Mouse (Mus musculus) brown adipose tissue, adult 24 weeks (tissue): Measurements from ENCODE around the gene Arrdc4. TPM values are rescaled to one million over a fixed set of nuclear protein-coding genes. Genes with fewer than 3 reads are reported as not detected.

ENCODE experiments used
- H3K27ac ChIP-seq: fragments of 200-500 bp; replicated peaks from 2 replicates; pipeline ENCODE4 v1.5.1; 2012; ENCODE audit warnings: low read depth, mild to moderate bottlenecking, low read length
- H3K4me1 ChIP-seq: fragments of 200-500 bp; 2 replicates; pipeline ENCODE4 v1.6.1; 2012; ENCODE audit warnings: low read length, mixed read lengths; ENCODE audit not compliant: control insufficient read depth, insufficient read depth, insufficient read length
- H3K4me3 ChIP-seq: fragments of 200-500 bp; 2 replicates; pipeline ENCODE4 v1.5.1; 2012; ENCODE audit warnings: low read depth, mild to moderate bottlenecking, low read length, moderate library complexity; ENCODE audit not compliant: insufficient read depth
- polyA plus RNA-seq: library from polyadenylated mRNA; stranded (reverse); fragments of >200 nt; gene quantifications from 2 replicates; pipeline ENCODE4 v1.2.4, GENCODE M21; 2012; ENCODE audit not compliant: missing spikeins, insufficient read depth, insufficient read length

Arrdc4 gene
- polyA plus RNA-seq, 1 experiment = 6.5 TPM

DNA sequence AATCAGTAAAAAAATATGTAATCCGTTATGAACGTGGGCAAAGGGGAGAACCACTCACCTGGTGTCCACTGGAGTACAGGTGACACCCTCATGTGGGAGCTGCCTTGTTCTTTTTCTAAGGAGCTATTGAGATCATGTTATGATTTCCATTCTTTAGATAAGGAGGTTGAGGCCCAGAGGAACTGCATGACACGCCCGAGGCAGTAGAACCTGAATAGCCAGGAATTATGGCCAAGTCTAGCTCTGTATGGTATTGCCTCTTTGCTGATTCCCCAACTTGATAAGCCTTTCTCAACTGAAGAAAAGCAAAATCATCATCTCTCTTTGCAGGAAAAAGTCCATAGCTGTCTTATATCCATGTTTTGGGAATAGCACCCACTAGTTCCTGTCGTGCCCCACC is 22.7 kb downstream of the Arrdc4 start:
- Histone ChIP-seq H3K27ac (no peak overlapping the region), H3K4me1 (no peaks in the 10 kb centered on the region), H3K4me3 (no peak overlapping the region)

DNA sequence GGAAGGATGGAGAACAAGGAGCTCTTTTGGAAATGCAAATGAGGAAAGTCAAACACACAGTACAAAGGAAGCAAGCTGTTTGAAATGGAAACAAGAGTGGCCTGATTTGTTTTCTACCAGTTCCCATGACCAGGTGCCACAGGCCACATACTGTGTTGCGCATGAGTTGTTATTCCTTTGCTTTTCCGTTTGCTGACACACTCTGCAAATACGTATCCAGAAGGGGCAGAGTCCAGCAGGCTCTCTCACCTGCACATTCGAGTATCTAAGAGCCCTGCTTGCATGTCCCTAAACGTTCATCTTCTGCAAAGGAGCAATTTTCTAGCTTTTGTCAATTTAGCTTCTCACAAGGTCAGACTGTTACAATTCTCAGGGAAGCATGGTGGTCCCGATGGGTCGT is 24.3 kb downstream of the Arrdc4 start:
- Histone ChIP-seq H3K4me3 (no peak overlapping the region), H3K27ac (no peak overlapping the region), H3K4me1 (no peaks in the 10 kb centered on the region)

DNA sequence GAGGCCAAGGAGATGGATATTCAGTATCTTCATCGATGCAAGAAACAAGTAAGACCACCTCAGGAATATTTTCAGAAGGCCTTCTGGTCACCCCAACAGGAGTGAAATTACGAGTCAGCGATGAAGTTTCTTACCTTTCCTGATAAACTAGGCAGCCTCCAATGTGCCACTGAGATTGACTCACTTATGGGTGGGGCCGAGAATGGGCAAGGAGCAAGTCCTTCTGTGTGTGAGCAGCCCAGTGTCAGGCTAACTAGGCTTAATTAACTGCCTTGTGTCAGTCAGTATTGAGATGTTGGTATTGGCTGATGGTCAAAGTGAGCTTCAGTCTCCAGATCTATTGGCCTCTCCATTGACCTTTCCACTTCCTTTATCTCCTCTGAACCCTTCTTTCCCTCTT is 27.5 kb downstream of the Arrdc4 start:
- H3K4me1 ChIP-seq = peaks cover 10% of the 10 kb centered on the region

DNA sequence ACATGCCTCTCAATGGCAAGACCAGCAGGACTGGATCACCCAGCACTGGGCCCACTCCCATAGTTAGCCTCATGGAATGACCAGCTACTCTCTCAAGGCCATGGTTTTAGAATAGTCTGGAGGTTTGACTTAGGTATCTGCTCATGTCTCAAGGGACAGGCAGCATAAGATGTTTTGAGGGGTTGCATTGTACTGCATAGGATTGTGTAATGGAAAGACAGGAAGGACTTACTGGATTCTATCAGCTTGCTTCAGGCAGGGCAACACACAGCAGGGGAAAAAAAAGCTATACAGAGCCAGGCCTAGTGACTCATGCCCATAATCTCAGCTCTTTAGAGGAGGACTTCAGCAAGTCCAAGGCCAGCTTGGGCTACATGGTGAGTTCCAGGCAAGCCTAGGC is 31.1 kb downstream of the Arrdc4 start:
- no peak overlapping the region for H3K4me3 ChIP-seq
- H3K27ac ChIP-seq = peak overlapping the region; percentile 20; the same call in 1 of the 2 replicates
- H3K4me1 ChIP-seq = peaks cover 13% of the 10 kb centered on the region

More for the DNA sequence above, 27.5 kb downstream of the Arrdc4 start:
- H3K27ac ChIP-seq = no peak overlapping the region
- H3K4me3 ChIP-seq = no peak overlapping the region

DNA sequence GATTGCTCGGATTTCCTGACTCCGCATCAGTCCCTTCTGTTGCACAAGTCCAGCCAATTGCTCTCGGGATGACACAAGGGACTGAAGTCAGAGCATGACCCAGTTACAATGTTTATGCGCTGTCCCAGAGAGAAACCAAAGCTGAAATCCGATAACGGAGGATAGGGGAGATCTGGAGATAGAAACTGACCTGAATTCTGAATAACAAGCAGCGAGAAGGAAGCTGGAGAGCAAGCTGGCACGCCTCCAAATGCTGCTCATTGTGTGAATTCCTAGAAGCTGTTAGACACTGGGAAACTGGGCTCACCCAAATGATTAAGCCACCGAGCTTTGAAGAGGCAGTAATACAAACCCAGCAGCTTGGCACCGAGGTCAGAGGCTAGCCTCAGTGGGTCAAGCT is 31.5 kb downstream of the Arrdc4 start:
- H3K4me1 ChIP-seq = peaks cover 13% of the 10 kb centered on the region
- peak overlapping the region; percentile 12; the same call in 1 of the 2 replicates for H3K4me3 ChIP-seq
- peak overlapping the region; percentile 20 for H3K27ac ChIP-seq

DNA sequence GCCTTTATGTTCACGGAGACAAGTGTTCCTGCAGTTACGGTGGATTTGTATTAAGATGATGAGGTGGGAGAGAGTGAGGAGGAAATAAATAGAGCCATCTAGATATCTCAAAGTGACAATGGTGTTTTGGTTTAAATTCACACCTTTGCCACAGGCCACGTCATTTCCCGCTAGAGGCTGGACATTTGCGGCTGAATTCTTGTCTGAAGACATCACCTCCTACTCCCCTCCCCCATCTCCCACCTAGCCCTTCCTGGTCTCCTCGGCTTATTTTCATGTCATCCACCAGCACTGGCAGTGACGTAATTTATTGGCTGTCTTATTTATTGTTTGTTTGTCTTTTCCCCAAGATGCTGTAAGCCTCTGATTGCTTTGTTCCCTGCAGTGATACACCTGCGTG is 32.1 kb downstream of the Arrdc4 start:
- H3K27ac ChIP-seq = 0 out of 2 replicates have a peak overlapping the region, but pooled peaks have one; percentile 20
- no peak overlapping the region for H3K4me3 ChIP-seq
- H3K4me1 ChIP-seq = peaks cover 13% of the 10 kb centered on the region

DNA sequence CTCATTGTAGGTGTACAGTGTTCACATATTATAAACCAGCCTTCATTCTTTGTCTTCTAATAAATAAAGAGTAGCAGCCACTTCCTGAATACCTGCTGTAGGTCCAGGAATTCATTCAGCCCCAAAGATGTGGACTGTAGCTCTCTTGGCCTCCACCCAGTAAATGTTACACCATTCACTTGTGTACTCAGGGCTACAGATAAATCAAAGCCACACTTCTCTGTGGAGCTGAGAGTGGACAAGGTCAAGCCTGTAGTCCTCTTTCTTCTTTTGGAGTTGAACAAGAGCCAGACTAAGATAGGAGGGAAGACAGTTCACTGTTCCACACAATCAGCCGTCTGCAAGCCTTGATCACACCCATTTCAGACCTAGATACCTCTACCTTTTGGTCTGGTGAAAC is 36.1 kb downstream of the Arrdc4 start:
- H3K27ac ChIP-seq = peak overlapping the region; percentile 15; the same call in 1 of the 2 replicates
- peaks cover 8% of the 10 kb centered on the region for H3K4me1 ChIP-seq
- no peak overlapping the region for H3K4me3 ChIP-seq

DNA sequence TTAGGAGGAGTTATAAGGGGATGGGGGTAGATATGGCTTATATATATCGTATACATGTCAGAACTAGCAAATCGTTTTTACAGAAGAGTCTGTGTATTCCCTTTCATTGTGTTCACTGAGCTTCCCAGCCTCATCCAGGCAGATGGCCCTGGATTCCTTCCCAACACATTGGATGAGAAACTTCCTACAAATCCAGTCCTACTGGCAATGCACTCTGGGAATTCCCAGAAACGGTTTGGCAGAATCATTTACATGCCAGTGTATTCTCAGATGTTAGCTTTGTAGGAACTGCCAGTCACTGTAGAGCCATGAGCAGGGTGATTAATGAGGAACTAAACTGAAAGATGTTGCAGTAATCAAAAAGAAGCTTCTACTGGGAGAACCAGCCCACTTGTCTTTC is 36.6 kb downstream of the Arrdc4 start:
- Histone ChIP-seq H3K27ac (no peak overlapping the region), H3K4me3 (no peak overlapping the region), H3K4me1 (peaks cover 3% of the 10 kb centered on the region)

DNA sequence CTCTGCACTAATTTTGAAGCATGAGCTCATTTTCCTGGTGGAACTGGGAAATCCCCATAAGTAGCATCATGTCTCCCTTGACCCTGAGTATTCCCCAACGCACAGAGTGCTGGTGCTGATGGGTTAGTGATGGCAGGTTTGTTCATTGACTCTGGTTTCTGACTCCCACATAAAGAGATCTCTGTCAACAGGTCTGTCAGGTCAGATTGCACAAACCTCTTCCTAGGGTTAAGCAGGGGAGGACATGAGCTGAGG is 39.8 kb downstream of the Arrdc4 start:
- H3K27ac ChIP-seq = no peak overlapping the region
- peaks cover 3% of the 10 kb centered on the region; the same call in 1 of the 2 replicates for H3K4me1 ChIP-seq

DNA sequence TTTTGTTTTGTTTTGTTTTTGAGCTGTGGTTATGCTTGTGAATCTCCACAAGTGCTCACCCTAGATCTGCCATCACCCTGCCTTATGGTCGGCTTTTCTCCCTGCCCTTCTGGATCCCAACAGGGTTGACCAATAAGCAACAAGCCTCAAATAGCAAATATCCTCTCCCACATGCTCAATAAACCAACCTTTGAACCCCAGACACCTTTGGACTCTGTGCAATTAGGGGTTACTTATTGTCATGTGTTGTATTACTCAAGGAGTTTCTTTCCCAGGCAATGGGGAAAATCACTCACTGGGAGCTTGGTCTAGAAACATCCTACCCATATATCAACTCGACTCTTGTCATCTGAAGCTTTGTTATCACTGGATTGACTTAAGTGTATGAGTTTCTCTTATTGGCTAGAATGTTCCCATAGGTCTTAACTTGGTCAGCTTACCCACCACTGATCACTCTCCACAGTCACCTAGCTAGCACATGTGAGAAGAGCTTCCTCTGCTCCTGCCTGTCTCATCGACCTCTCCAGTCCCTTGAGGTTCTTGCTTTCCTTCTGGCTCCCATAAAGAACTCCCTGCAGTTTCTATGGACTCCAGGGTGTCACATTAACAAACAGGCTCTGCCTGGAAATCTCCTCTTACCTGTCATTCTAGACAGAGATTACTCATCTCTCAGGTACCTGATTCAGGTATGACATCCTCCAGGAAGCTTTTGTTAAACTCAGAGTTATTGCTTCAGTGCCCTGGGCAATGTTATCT is 40.3 kb downstream of the Arrdc4 start:
- H3K4me1 ChIP-seq = peaks cover 3% of the 10 kb centered on the region; the same call in 1 of the 2 replicates
- no peak overlapping the region for H3K27ac ChIP-seq
- H3K4me3 ChIP-seq = no peak overlapping the region

More for the DNA sequence above, 39.8 kb downstream of the Arrdc4 start:
- H3K4me3 ChIP-seq = no peak overlapping the region

DNA sequence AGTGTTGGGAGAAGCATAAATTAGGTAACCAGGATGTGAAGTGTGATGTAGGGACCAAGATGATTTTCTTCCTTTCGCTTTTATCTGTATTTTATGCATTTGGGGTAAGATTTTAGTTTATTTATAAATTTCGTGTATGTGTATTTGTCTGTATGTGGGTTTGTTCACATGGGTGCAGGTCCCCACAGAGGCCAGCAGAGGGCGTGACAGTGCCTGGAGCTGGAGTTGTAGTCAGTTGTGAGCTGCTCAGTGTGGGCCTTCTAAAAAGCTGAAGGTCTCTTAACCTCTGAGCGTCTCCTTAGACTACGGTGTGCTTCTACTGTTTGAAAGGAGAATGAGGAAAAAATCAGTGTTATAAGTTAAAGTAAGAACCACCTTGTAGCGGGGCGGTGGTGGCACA is 43.9 kb downstream of the Arrdc4 start:
- H3K27ac ChIP-seq = no peak overlapping the region
- H3K4me3 ChIP-seq = no peak overlapping the region
- no peaks in the 10 kb centered on the region for H3K4me1 ChIP-seq

DNA sequence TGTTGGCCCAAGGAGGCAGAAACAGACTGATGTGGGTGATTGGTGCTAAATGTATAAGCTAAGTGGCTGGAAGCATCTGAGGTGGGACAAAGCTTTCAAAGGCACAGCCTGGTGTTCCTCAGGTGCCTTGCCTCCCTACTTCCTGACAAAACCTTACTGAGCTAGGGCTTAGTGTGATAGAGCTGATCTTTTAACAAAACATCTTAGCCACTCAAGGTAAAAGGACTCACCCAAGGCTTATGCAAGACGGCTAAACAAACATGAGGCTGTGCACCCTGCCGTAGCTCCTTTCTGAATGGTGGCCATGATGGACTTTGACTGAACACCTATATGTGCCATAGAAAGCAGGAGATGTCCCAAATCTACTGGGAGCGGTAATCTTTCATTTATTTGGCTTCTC is 51.7 kb downstream of the Arrdc4 start:
- Histone ChIP-seq H3K27ac (no peak overlapping the region), H3K4me3 (no peak overlapping the region), H3K4me1 (peaks cover 6% of the 10 kb centered on the region; the same call in 1 of the 2 replicates)

DNA sequence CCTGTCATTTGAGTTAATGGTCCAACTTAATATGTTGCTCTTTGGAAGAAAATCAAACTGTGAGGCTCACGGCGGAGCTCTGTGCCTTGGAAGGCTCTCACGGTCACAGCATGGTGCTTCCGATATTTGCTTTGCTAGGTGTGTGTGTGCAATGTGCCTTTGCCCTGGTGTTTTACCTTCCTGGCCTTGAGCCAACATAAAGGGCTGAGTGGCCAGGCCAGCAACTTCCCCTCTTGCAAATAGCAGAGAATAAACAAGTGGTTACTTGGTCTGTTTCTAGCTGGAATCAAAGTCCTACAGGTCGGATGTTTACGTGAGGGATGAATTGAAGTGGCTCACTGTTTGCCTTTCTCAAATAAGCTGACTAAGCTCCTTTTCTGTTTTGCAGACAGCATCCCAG is 52.1 kb downstream of the Arrdc4 start:
- Histone ChIP-seq H3K4me1 (peaks cover 8% of the 10 kb centered on the region), H3K4me3 (no peak overlapping the region), H3K27ac (no peak overlapping the region)

DNA sequence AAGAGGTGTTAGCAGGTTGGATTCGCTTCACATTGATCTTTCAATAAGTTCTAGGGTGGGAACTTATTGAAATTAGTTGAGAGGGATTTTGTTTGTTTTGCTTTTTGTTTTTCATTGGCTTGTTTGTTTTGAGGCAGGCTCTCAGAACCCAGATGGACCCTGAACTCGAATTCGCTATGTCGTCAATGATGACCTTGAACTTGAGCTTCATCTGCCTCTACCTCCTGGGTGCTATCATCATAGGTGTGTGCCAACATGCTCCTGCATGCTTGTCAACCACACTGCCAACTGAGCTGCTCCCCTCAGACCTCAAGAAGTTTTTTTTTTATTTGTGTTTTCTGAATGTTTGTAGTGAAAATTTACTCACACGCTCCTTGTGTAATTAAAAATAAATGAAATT is 52.6 kb downstream of the Arrdc4 start:
- Histone ChIP-seq H3K4me3 (no peak overlapping the region), H3K4me1 (peaks cover 8% of the 10 kb centered on the region), H3K27ac (no peak overlapping the region)

DNA sequence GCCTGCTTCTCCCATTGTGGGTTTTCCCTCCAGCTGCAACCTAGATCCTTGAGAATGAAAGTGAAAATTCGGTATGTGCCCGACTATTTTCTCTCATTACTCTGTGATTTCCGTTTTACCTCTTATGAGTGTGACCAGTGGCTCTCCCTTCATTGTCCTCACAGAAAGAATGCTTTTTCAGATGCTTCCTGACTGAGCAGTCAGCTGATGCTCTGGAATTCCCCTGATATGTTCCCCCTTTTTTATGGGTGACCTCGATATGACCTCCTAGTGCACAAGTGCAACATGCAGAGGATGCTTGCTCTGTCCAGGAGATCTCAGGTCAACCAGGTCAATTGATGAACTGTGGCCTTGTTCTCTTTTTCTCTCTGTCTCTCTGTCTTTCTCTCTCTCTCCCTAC is 56.3 kb downstream of the Arrdc4 start:
- H3K4me3 ChIP-seq = no peak overlapping the region
- peak overlapping the region; percentile 76 for H3K27ac ChIP-seq
- peaks cover 8% of the 10 kb centered on the region for H3K4me1 ChIP-seq

DNA sequence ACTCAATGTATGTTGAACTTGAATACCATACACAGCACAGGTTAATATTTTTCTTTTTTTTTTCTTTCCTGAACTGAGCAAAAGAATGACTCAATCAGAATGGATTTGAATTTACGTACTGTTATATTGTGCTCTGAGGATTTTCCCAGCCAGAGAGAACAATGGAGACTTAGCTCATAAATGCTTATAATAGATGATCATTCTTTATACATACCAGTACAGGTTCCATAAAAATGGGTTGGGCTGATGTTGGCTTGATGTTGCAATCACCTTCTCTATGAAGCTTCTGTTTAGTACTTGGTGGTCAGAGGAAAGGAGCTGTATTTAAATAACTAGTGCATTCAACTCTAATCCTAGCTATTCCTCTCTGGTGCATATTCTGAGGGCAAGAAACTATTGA is 57.6 kb downstream of the Arrdc4 start:
- Histone ChIP-seq H3K4me3 (no peak overlapping the region), H3K27ac (no peak overlapping the region), H3K4me1 (peaks cover 2% of the 10 kb centered on the region; the same call in 1 of the 2 replicates)
